Mouse (Mus musculus) spleen, adult 18-20 months (tissue): ENCODE measurements around the gene Atpaf2.
"Not testable (repeated sequence)": the region's sequence is repeated elsewhere in the genome, so short reads cannot be mapped to it uniquely, and the experiment has no call there.

Source experiments
- DNase-seq, 2 experiments: peaks; one replicate each; pipeline ENCODE4 v3.0.0; 2022; ENCODE audit warnings: mixed read lengths in 2 of 2

Atpaf2 gene

GRCm38 (mm10) chr11:60417717-60418472 lies at the start of gene Atpaf2:
Gene Atpaf2 (minus strand): TSS chr11:60418457.
- DNase-seq = no peak

- DNase-seq = peak in 1 of 2 experiments; percentile 39
Observed at GRCm38 (mm10) chr11:60465943-60466380, 47.7 kb upstream of the Atpaf2 start.

- no peak for DNase-seq
Observed at GRCm38 (mm10) chr11:60457973-60458372, 39.7 kb upstream of the Atpaf2 start.

GRCm38 (mm10) chr11:60454745-60455087 lies 36.5 kb upstream of the Atpaf2 start:
- no peak for DNase-seq

- DNase-seq = peak; percentile 73 to 84
Observed at GRCm38 (mm10) chr11:60454080-60454744, 36.0 kb upstream of the Atpaf2 start, which contains the start of gene Drg2. Gene Drg2 (plus strand): TSS chr11:60454591.

DNA sequence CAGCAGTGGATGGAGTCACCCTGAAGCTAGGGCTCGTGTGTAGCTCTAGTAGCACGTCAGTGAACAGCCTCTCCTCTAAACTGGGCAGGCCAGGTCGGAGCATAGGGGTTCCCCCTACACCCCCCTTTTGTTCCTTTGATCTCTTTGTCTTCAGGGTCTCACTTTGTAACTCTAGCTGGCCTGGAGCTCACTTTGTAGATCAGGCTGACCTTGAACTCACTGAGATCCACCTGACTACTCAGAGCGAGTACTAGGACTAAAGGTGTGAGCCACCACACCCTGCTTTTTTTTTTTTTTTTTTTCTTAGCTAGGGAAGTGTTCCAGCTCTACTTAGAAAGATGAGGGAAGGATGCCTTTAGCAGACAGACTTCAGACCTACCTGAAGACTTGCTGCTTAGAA lies 25.8 kb upstream of the Atpaf2 start:
- no peak for DNase-seq

GRCm38 (mm10) chr11:60442896-60443295 lies 24.6 kb upstream of the Atpaf2 start:
- no peak for DNase-seq

DNA sequence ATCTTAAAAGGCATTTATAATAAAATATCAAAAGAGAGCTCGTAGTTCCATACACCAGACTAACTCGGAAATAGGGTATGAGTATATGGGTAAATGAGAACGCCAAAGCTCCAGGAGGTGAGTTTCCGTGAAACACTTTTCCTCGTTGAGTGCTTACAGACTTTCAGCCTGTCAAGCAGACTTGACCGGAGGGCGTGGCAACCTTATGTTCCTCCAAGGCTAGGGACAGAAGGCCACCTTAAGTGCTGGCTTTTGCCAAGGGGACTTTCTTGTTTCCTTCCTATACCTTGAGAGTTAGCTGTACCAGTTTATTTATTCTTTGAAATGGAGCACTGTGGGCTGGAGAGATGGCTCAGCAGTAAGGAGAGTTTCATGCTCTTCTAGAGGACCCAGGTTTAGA lies 21.9 kb upstream of the Atpaf2 start:
- no peak for DNase-seq

- DNase-seq = not testable (repeated sequence)
Observed at GRCm38 (mm10) chr11:60439621-60440020, 21.4 kb upstream of the Atpaf2 start.

GRCm38 (mm10) chr11:60436618-60437017 lies 18.4 kb upstream of the Atpaf2 start:
- no peak for DNase-seq

DNA sequence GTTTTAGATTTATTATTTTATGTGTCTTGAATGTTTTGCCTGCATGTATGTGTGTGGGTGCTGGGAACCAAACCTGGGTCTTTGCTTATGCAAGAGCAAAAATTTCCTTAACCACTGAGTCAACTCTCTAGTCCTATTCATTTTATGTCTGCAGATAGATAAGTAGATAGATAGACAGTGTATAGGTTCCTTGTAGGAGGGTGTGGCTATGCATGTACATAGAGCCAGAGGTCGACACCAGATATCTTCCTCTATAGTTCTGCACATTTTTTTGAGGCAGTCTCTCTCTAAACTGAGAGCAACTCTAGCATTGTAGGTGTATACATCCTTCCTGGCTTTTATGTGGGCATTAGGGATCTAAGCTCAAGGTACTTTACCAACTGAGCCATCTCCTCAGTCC lies 16.9 kb upstream of the Atpaf2 start:
- DNase-seq = no peak

DNA sequence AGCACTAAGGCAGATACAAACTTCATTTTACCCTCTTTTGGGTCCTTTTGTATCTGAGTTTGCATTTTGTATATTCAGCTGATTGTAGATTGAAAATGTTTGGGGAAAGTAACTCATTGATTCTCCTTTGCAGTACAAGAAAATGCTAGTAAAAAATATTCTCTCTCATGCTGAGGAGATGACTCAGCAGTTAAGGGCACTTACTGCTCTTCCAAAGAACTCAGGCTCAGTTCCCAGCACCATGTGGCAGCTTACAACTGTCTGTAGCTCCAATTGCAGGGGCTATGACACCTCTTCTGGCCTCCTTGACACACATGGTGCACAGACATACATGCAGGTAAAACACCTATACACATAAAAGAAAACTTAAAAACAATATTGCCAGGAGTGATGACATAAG lies 15.2 kb upstream of the Atpaf2 start:
- no peak for DNase-seq

DNA sequence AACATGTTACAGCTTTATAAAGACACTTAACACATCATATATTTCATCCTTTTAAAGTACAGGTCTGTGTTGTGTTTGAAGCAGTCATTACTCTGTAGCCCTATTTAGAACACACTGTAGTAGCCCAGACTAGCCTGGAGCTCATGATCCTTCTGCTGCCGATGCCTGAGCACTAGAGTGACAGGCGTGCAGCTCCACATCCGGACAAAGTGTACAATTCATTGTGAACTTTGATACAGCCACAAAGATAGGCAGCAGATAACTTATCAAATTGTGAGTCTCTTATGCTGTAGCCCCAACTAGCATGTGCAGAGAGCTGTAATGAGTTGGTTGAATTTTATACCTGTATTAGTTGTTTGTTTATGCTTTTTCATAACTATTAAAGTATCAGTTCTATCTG lies 9.4 kb upstream of the Atpaf2 start:
- DNase-seq = no peak

GRCm38 (mm10) chr11:60426417-60426816 lies 8.2 kb upstream of the Atpaf2 start:
- no peak for DNase-seq

GRCm38 (mm10) chr11:60423006-60423405 lies 4.7 kb upstream of the Atpaf2 start:
- no peak for DNase-seq

DNA sequence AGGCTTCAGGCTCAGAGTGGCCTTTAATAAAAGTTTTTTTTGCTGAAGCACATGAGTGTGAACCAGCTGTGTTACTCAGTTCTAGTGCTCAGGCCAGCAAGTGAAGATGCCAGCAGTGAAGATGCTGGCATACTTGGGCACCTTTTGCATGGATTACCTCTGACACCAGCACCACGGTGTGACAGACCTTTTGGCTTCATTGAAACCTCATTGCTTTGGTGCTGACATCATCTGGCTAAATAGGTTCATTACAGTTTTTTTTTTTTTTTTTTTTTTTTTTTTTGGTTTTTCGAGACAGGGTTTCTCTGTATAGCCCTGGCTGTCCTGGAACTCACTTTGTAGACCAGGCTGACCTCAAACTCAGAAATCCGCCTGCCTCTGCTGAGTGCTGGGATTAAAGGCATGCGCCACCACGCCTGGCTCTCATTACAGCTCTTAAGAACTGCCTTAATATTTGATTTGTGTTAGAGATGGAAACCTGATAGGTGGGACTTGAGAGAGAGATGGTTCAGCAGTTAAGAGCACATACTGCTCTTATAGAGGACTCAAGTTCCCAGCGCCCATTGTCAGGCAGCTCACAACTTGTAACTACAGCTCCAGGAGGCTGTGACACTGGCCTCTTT lies 3.9 kb upstream of the Atpaf2 start:
- no peak for DNase-seq

DNA sequence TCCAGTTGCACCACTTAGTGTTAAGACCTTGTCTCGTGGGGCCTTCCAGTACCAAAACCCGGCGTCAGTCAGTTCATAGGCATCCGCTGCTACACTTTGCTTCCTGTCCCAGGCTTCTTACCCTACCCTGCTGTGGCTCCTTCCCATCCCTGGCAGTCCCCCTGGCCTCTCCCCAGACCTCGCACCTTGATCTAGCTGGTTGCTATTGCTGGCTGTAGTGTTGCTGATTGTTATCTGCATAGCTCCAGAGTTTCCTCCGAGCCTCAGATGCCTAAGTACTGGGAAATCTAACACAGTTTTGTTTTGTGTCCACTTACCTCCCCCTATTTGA lies 181 bp upstream of the Atpaf2 start:
- no peak for DNase-seq

DNA sequence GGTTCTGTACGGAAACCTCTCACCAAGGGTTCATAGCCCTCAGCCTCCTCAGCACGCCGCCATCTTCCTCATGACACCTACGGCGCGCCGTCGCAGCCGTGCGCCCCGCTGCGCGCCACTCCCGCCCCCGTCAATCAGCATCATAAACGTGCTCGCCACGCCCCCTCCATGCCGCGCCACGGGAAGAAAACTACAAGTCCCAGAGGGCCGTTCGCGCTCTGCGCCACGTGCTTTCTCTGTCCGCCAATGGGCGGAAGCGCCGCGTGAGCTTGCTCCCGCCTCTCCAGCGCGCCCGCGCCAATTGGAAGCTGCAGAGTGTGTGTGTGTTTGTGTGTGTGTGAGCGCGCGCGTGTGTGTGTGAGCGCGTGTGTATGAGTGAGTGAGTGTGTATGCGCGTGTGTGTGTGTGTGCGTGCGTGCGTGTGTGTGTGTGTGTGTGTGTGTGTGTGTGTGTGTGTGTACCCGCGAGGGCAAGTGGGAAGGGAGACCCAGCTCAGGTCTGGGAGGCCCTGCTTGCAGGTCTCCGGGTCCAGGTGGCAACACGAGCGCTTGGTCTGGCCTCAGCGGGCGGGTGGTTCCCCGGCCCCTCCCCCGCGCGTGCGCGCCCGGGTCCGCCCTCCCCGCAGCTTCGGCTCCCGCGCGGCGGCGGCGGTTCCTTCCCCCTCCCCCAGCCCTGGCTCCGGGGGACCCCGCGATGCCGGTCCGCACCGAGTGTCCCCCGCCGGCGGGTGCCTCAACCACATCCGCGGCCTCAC lies 1.1 kb downstream of the Atpaf2 start, which contains the start of gene Gid4:
Gene Gid4, plus strand, starts transcription at position 183 of the 754 bp plus-strand sequence.
- peak; percentile 97 to 98 for DNase-seq

- DNase-seq = no peak
Observed at GRCm38 (mm10) chr11:60416590-60416962, 1.7 kb downstream of the Atpaf2 start.

DNA sequence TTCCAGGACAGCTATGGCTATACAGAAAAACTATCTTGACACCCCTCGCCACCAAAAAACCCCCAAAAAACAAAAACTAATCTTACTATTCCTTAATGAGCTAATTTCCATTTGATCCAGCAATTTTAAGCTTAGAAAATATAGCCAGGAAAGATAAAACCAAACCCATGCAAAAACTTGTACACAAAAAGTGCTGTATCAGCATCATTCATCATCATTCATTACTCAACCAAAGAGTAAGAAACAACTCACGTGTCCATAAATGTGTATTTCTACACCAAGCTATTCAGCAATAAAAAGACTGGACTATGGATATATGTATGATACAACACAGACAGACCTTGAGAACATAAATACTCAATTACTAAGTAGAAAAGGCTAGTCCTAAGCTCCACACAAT lies 5.3 kb downstream of the Atpaf2 start:
- no peak for DNase-seq

DNA sequence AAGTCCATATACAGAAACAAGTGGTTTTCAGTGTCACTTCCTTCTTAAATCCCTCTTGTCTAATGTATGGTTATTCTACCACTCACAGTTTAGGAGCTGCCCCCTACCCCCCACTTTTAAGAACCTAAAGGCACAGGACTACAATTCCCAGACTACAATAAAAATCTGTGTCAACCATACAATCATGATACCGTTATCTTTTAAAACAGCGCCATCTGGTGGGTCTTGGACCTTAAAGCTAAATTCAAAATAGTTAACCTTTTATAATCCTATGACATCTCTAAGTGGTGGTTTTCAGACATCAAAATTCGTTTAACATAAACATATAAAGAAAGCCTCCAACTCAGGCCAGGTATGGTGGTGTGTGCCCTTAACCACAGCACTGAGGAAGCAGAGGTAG lies 6.1 kb downstream of the Atpaf2 start:
- DNase-seq = peak in 1 of 2 experiments; percentile 57

DNA sequence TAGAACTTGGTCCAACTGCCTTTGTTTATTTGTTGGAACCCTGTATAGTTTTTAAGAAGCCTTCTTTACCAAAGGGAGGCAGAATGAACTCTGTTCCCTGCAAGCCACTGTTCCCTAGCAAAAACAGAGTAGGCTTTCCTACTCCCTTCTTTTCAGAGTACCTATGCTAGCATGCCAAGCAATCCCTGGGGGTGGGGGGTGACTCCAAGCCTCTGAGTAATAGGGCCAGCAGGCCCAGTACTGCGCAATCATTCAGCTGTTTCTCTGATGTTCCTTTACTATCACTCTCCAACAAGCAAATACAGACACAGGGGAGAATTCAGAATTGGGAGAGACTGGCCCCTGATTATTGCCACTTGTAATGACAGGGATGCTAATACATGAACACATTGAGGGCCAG lies 11.7 kb downstream of the Atpaf2 start:
- no peak for DNase-seq

DNA sequence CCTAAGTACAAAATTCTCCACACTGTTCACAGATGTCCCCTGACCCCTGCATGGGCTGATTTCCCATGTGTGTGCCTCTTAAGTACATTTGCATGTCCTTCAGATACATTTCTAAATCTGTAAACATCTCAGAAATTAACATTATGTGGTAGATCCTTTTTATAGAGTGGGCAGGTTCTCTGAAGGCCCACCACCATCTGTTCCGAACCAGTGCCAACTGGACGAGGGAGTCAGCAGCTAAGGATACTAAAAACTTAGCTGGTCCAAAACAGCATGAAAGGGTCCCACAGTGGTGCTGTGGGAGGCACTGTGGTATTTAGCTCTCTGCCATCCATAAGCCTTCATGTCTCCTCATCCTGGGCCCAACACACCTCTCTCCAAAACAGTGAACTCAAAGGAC lies 21.1 kb downstream of the Atpaf2 start:
- DNase-seq = no peak
